Mouse (Mus musculus): ENCODE data around the gene Stk11. TPM values are rescaled to one million over a fixed set of nuclear protein-coding genes. Genes with fewer than 3 reads are reported as not detected.

The Stk11 gene
- total RNA-seq, 2 experiments from 2014 or later = 137 to 165 TPM

DNA sequence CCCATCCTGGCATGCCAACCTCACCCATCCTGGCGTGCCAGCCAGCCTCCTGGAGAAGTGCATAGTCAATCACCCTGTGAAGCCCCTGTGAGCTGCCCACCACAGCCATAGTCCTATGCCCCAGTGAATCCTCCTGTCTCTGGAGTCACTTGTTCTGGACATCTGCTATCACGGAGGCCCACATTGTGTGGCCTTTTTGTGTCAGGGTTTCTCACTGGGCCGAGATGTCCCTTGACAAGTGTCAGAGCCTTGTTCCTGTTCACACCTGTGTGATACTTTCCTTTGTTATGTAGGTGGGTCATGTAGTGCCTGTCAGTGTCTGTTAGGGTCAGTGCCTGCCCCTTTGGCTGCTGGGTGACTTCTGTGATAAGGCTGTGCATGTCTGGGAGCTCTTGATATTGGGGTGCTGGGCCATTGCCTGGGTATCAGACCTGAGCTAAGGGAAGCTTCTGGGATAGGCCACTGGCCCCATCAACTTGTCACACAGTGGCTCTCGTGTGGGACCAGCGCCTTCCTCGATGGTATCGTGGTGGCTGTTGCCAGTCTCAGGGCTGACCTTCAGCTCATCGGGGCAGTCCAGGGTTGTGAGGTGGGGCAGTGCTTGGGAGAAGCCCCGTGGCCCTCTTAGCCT lies 8.4 kb downstream of the Stk11 start:
- DNase-seq = no peak
- intact Hi-C loops (cut with DNase I) = loop anchor here (2.0 kb wide), 1 partner anchor 15 kb away; the partner anchor contains the start of gene Atp5d

DNA sequence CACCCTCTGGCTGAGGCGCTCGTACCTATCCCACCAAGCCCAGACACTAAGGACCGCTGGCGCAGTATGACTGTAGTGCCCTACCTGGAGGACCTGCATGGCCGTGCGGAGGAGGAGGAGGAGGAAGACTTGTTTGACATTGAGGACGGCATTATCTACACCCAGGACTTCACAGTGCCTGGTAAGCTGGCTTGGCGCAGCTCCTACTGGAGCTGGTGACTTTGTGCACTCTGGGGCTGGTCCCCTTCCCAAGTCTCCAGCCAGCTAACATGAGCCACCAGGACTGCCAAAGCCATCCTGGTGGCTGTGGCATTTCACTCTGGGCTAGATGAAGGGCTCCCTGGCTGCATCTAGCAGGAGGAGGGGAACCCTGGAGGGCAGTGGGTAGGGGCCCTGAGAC lies 12.3 kb downstream of the Stk11 start:
- DNase-seq = no peak

GRCm38 (mm10) chr10:80129846-80130245 lies 14.2 kb downstream of the Stk11 start:
- DNase-seq = no peak
- intact Hi-C loops (cut with DNase I) = loop anchor here (5.0 kb wide), 1 partner anchor 163 kb away; no protein-coding TSS in a partner anchor

More for the DNA sequence above, 12.3 kb downstream of the Stk11 start:
- intact Hi-C loops (cut with DNase I) = loop anchor here (5.0 kb wide), 1 partner anchor 161 kb away; no protein-coding TSS in a partner anchor

- intact Hi-C loops (cut with DNase I) = no loop called here
- DNase-seq = no peak
Observed at GRCm38 (mm10) chr10:80130403-80131031, 14.9 kb downstream of the Stk11 start.

- DNase-seq = no peak
- intact Hi-C loops (cut with DNase I) = no loop called here
Observed at GRCm38 (mm10) chr10:80131316-80131951, 15.8 kb downstream of the Stk11 start.

DNA sequence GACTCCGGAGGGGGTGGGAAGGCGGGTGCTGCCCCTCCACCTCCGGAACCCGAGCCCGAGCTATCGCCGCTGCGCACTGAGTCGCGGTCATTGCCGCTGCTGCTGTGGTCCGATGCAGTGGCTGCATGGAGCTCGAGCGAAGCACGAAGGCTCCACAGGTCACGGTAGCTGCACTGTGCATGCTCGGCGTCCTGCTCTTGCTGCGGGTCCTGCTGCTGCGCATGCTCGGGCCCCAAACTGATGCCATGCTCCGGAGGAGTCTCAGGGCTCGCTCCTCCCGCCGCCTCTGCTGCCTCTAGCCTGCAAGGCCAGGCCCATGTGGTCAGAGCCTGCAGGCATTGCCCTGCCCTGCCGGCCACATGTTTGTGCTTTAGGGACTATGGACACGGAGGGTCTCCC lies 16.3 kb downstream of the Stk11 start:
- intact Hi-C loops (cut with DNase I) = no loop called here
- no peak for DNase-seq

GRCm38 (mm10) chr10:80133226-80133849 lies 17.7 kb downstream of the Stk11 start:
- DNase-seq = peak; percentile 56 to 64
- intact Hi-C loops (cut with DNase I) = no loop called here

GRCm38 (mm10) chr10:80134421-80134820 lies 18.8 kb downstream of the Stk11 start:
- intact Hi-C loops (cut with DNase I) = no loop called here

DNA sequence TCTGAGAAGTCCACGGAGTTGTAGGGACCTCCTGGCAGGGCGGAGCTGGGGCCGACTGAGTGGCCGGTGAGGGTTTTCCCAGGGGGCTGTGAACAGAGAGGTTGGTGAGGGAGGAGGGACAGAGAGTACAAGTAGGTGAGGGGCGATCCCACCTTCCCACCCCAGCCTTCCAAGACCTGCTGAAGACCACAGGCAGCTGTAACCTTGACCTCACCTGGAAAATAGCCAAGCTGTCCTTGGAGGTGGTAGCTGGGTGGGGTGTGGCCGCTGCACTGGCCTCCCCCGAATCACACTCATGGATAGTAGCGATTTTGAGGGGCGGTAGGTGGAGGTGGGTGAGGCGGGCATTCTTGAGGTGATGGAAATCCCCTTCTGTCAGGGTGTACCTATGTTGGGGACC lies 19.6 kb downstream of the Stk11 start:
- intact Hi-C loops (cut with DNase I) = no loop called here
- no peak for DNase-seq

More at GRCm38 (mm10) chr10:80134421-80134820, 18.8 kb downstream of the Stk11 start:
- DNase-seq = no peak

GRCm38 (mm10) chr10:80135641-80136040 lies 20.0 kb downstream of the Stk11 start:
- DNase-seq = no peak
- intact Hi-C loops (cut with DNase I) = no loop called here

GRCm38 (mm10) chr10:80136179-80136951 lies 20.8 kb downstream of the Stk11 start:
- intact Hi-C loops (cut with DNase I) = no loop called here
- DNase-seq = no peak

DNA sequence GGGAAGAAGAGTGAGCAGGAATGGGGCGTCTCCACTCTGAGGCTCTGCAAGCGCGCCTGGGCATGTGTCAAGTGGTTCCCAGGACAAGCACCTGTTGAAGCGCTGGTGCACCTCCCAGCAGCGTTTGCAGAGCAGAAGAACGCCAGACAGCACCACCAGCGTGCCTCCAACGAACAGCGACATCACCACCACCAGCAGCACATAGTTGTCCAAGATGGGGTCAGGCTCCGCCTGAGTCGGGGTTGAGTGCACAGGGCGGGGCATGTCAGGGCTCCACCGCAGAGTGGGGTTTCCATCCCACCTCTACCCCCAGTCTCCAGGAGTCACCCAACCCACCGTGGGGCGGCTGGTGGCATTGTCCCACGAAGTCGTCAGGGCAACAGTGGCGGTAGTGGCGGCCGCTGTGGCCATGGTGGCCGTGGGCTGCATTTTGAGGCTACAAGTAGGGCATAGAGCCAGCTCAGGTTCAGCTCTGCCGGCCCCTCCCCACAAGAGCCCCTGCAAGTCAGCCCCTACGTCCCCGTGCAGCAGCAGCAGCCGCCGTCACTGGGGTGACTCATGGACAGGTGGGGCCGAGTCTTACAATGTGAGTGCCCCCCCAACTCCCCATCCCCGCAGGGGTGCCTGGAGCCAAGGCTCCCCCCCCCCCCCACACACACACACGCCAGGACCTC lies 21.5 kb downstream of the Stk11 start:
- no peak for DNase-seq
- intact Hi-C loops (cut with DNase I) = no loop called here

DNA sequence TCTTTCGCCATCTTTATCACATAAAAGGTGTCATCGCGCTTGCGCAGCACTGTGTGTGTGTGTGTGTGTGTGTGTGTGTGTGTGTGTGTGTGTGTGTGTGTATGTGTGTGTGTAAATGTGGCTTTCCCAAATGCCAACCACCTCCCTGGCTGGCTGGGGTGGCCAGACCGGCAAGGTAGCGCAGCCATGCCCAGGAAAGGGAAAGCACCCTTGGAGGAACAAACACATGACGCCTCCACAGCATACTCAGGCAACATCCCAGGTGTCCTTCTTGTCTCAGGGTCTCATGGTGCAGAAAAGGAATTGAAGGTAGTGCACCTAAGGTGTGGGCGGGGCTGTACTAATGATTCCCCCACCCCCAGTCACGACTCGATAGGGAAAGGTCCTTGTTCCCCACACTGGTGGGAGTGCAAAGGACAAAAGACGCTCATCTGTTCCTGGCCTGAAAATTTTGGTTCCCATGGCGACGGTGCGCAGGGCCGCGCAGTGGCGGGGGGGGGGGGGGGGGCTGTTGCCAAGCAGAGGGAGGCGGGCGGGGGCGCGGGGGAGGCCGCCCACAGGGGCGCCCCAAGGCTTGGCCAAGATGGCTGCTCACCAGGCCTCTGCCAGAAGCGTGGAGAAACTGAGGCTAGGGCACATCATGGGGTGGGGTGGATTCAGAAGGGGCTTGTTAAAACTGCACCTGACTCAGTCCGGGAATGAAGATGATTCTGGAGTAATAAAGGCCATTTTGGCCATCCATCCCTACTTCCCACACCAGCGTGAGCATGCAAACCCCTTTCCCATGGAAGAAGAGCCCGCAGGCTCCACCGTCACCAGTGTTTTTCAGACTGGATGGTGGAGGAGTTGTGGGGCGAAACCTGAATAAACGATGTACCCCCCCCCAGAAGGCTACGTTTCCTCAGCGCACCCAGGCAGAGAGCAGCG lies 22.3 kb downstream of the Stk11 start:
- no peak for DNase-seq
- intact Hi-C loops (cut with DNase I) = loop anchor here (2.0 kb wide), 1 partner anchor 13 kb away; no protein-coding TSS in a partner anchor

DNA sequence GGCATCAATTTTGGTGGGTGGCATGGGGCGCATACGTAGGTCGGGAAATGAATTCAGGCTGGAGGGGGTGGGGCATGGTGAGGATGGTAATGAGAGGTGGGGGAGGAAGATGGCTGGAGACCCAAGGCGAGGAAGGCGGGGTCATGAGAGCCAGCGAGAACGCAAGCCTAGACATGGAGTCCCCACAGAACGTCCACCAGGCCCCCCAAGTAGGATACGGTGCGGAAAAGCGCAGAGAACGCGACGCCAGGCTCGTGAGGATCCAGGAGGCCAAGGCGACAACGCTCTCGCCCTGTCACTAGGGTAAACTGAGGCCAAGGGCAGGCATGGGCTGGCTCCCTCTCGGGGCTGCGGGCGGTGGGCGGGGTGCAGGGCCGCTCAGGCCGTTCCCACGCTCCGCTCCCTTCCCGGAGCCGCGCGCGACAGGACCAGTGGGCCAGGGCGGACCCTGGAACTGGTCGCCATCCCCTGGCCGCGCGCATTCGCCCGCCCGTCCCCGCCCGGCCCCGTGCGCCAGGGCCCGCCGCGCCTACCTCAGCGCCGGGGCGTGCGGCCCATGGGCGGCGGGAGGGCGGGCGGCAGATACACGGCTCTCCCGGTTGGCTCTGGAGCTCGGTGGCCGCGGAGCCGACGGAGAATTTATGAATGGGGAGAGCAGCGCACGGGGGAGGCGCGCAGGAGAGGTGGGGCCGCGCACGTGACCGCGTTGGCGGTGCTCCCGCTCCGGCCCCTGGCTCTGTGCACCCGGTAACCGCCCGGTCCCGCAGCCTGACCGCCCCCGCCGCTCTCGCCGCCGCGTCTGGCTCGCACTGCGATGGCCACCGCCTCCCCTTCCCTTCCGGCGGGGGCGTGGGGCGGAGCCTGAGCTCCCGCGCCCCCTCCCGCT lies 23.2 kb downstream of the Stk11 start, which contains the start of gene Atp5d:
Gene Atp5d (plus strand): TSS at position 80 of the 886 bp plus-strand sequence.
- intact Hi-C loops (cut with DNase I) = loop anchor here (2.0 kb wide), 1 partner anchor 14 kb away; no protein-coding TSS in a partner anchor
- peak; percentile 58 to 69 for DNase-seq

- intact Hi-C loops (cut with DNase I) = loop anchor here (2.0 kb wide), 1 partner anchor 15 kb away; no protein-coding TSS in a partner anchor
- no peak for DNase-seq
Observed at GRCm38 (mm10) chr10:80139439-80139775, 23.8 kb downstream of the Stk11 start.

DNA sequence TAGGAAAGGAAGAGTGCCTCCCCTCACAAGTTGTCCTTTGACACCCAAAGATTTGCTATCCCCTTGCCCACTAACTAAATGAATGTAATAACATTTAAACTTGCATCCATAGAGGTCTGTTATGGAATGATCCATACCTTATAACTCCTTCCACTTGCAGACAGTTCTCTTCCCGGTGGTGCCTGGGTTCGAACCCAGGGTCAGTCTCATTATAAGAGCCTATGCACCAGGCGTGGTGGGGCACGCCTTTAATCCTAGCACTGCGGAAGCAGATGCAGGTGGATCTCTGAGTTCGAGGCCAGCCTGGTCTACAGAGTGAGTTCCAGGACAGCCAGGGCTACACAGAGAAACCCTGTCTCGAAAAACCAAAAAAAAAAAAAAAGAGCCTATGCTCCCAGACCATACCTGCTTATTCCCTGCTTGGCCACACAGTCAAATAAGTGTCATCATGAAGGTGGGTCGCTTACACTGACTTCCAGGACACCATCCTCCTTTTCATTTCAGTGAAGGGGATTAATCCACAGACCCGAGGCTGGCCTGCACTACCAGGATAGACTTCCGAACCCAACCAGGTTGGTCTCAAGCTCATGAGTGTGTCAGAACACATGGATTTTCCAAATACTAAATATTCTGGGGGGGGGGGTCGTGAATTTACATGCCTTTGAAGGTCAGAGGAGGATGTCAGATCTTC lies 24.5 kb downstream of the Stk11 start:
- DNase-seq = no peak
- intact Hi-C loops (cut with DNase I) = loop anchor here (2.0 kb wide), 2 partner anchors 15 to 155 kb away; partner anchors contain the start of gene Tmem259

GRCm38 (mm10) chr10:80140666-80141035 lies 25.0 kb downstream of the Stk11 start, which contains the start of gene Cbarp:
Cbarp (minus strand) TSS chr10:80140835.
- intact Hi-C loops (cut with DNase I) = loop anchor here (2.0 kb wide), 1 partner anchor 156 kb away; the partner anchor contains the start of gene Tmem259
- DNase-seq = no peak
